Mouse (Mus musculus) CD4-positive, CD25-positive, alpha-beta regulatory T cell, adult 2 months (primary cell): ENCODE measurements around the gene Gm9972.

Experiments used
- DNase-seq: peaks from one replicate; pipeline ENCODE4 v3.0.0-alpha.2; 2012; ENCODE audit warnings: low read depth, low spot score

The Gm9972 gene

DNA sequence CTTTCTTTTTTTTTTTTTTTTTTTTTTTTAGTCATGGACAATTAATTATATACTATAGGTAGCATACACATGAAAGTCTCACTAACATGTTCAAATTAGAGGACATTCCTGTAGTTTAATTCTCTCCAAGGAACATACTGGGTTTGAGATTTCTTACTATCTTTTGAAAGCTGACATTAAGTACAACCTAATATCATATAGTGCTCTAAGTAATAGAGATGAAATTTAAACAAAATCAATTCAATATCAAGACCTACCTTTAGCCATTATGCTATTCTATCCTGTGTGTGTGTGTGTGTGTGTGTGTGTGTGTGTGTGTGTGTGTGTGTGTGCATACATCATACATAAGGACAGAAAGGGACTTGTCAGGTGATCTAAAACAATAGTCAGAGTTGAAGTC, at the start of gene Gm9972:
Gm9972 (plus strand) TSS at position 301 of the 400 bp plus-strand sequence.
- DNase-seq = no peak

DNA sequence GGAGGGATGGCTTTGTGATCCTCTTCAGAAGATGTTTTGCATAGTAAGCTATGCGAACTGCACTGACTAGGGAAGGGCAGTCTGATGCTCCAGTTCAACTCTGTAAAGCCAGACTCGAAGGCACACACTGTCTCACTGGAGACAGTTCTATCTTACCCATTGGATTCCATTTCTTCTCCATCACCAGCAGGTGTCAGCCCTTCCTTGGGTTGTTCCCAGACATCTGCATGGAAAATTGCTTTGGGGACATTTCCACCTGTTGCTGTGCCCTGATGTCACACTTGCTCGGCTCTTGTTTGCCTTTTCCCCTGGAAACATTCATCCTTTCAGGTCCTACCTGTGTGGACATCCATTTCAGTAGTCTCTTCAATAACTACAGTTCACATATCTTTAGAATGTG, 36.4 kb upstream of the Gm9972 start:
- DNase-seq = peak; percentile 1

DNA sequence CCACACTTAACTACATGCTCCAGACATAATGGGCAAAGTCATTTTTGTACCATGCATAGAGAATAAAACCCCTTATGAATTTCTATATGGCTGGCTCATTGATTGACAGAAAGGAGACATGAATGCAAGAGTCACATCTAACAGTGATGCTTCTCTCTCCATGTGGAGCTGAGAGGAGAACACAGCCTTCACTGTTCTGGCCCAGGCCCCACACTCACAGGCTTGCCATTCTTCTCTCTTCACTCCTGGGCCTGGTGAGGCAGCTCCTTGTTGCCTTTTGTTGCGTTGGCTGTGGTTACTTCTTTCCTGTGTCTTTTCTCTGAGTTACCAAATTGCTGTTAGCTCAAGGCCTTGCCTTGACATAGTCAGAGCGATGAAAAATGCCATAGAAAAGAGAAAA, 23.6 kb upstream of the Gm9972 start:
- DNase-seq = no peak

DNA sequence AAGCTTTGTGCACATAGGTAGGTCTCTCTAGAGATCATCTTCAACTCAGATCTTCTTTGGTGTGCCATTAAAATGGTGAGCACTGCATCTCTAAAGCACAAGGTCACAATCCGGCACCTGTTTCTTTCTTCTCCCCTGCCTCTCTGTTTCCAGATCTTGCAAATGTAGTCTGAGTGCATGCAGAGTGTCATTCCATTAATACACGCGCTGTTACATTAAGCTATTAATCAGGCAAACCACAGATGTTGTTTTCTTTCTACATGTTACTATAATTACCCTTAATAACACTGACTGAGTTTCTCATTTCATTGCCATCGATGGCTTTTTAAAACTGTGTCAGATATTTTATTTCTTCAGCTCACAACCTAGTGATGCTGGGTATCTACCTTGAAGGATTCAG, 22.6 kb upstream of the Gm9972 start:
- no peak for DNase-seq

DNA sequence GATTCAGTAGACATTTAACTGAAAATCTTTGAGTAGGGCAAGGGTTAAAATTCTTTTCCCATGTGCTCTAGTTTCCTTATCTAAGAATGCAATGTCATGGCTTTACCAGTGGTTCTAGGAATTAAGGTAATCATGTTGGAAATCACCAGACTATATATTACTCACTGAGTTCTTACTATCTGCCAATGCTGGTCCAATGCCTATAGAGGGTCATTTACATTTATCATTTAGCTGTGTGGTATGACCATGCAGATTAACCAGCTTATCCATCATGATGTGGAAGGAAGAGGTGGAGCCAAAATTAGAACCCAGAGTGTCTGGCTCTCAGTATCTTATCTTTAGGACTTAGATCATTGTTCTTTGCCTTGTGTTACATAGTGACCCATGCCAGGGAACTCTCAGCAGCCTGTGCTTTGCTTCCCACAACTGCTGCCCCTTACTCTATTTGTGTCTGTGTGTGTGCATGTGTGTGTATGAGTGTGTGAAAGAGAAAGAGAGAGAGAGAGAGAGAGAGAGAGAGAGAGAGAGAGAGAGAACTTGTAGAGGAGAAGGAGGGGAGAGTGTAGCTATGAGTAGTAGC, 12.3 kb upstream of the Gm9972 start:
- no peak for DNase-seq

DNA sequence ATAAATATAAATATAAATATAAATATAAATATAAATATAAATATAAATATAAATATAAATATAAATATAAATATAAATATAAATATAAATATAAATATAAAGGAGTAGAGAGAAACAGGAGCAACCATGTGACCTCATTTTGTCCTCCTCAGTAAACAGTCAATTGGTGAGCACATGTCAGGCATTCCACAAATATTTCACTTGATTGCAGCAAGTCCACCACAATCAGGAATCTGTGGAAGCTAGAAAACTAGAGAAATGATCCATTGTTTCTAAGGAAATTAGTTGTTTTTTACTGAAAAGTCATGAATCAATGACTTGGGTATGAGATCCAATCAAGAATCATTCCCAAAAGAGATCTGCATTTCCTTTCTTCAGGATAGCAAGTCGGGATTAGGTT, 5.7 kb upstream of the Gm9972 start:
- no peak for DNase-seq

DNA sequence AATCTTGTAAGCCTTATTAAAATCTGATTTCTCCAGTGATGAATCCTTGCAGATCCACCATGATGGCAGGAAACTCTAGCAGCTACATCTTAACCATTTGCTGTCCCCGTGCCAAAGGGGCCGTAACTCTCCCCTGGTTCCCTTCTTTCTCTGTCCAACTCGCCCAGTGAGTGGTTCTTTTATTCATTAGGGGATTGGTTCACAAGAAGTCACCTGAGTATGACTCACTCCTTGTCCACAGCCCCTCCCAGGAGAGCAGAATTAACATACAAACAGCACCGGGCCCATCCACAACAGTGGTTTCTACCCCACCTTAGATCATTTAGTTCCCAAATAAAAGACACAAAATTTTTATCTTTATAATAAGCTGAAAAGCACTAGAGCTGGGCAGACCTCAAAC, 3.4 kb upstream of the Gm9972 start:
- no peak for DNase-seq

DNA sequence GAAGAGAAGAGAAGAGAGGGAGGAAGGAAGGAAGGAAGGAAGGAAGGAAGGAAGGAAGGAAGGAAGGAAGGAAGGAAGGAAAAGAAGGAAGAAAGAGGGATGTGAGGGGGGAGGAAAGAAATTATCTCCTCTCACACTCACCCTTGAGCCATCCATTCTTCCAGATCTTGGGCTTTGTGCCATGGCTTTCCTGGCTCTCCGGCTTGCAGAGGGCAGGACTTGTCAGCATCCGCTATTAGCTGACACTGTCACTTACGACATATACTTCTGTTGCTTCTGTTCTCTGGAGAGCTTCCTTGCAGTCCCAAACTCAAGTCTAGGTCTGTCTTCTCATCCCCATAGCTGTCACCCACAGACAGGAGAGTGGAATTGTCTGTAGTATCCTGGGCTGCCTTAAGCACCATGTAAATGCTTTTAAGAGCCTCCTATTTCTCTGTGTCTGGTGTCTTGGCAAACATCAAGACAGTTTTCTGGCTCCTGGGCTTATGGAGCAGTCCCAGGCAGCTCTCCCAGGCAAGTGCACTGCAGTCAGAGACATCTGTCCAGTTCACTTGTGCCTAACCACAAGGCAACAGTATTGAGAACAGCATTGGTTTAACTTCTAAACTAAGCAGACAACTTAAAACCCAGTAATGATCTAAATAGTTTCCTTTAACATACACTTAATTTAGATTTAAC, 10.5 kb downstream of the Gm9972 start:
- no peak for DNase-seq

DNA sequence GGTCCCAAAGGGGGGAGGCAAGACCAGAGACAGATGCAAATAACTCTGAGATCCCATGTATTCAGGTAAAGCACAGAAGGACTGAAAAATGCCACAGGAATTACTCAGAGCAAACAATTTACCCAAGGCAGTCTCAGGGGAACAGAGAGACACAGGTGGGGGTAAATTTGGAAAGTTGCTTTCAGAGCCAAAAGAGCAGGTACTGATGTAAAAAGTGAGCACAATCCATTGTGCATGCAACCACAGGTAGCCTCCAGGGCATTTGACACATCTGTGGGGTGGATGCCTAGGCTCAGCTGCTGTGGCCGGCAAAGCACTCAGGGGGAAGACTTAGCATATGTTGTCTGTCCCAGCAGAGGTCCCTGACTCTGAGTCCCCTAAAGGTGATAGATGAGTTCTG, 13.8 kb downstream of the Gm9972 start:
- no peak for DNase-seq

DNA sequence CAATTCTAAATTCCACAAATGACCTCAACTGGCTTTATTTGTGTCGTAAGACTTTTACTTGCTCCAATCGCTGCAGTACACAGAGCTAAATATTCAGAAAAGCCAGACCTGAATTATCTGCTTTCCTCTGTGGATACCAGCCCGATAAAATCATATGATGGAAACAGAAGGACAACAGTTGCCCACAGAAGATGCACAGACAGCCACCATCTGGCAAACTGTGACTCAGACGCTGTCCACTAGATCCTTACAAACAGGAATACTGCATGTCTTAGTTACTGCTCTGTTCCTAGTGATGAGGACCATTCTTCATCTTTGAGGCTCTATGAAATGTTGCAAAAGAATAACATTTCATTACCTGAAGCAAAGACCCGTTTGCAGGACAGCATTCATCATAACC, 19.4 kb downstream of the Gm9972 start:
- no peak for DNase-seq

DNA sequence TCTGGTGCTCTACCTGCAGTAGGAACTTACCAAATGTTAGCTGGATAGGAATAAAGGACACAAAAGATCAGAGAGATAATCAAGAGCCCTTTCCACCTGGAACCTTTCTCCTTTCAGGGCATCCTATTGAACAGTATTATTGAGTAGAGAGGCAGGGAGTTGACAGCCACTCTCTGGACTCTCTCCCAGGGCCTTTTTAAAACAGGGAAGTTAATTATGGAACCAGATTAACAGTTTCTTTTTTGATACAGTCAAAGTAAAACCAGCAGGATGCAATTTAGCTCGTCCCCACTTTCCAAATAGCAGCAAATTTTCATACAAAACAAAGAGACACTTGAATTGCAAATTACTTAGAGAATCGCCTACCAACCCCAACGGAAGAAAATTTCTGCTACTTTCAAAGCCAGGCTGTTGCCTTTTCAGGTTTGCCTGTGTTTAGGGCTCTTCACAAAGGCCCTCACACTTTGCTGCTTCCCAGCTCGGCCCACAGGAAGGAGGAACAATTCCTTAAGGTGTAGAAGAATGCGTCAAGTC, 24.0 kb downstream of the Gm9972 start:
- no peak for DNase-seq

DNA sequence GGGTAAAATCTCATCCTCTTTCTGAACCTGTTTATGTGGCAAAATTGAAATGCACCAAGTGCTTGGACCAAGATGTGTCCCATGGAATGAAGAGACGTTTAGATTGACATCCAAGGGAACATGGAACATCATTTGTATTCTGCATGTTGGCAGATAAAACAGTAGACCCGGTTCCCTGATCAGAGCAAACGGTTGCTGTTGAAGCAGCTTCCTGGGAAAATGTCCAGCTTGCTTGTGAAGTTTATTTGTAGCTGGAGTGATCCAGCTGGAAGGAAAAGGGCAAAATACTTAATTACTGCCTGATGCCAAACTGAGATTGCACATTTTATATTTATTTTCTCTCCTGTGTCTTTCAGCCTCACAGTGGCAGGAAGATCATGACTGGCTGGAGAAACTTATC, 26.7 kb downstream of the Gm9972 start:
- DNase-seq = no peak

DNA sequence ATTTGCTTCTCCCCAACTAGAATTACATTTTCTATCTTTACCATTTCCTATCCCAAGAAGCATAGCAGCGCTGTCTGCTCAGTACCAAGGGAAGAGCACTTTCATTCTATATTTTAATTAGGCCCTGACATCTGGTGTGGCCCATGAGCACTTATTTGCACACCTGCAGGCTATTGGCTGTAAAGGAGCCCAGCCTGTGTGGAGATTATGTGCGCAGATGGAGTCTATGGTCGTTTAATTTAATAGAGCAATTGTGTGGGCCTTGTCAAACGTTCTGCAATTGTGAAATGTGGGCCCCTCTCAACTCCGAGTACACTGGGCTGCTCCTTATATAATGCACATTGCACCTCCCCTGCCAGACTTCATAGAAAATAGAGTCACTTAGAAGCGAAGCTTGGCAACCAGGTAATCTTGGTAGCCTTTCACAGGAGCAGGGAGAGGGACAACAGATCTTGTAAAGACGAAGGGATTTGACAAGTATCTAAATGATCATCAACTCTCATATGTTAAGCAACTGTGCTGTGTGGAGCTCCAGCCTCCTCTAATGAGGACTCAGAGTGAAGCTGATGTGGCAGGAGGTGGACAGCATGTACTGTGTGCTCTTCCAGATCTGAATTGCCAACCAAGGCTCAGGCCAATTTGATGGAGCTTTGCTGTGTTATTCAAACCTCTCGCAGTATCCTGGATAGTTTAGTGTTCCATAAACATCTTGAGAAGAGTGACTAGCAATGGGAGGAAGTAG, 50.9 kb downstream of the Gm9972 start:
- no peak for DNase-seq
